ENCODE assay signal across 8 mouse cellular contexts in genomic region chr2:39189961-39190560, GRCm38 (mm10). TPM values are rescaled to one million over a fixed set of nuclear protein-coding genes. Genes with fewer than 3 reads are reported as not detected.
A peak's percentile ranks its signal among the peaks of the same experiment; 100 is the strongest.
DNase-seq lines count a peak whose midpoint lies in the region; ATAC-seq and TF ChIP-seq lines count a peak whose summit lies in the region.

No protein-coding gene starts in this region.

- peaks cover 0 to 11% of the 10 kb centered on the region in 2 experiments; a peak in 3 of 4 replicates for H3K4me1 ChIP-seq in heart, embryonic 14.5 days (ENCODE audit: control insufficient read depth in 2 of 2, insufficient read depth in 2 of 2, low read length in 2 of 2)
- H3K4me1 ChIP-seq in ES-E14 (ENCODE audit: control insufficient read depth in 2 of 2, insufficient read depth in 2 of 2, low read length in 2 of 2, poor library complexity in 1 of 2): no peaks in the 10 kb centered on the region
- H3K4me1 ChIP-seq in embryonic facial prominence, embryonic 13.5 days: peaks cover 11% of the 10 kb centered on the region
- H3K4me1 ChIP-seq in intestine, embryonic 14.5 days (replicated peaks; ENCODE audit: control insufficient read depth, insufficient read depth, low read length): peaks cover 5% of the 10 kb centered on the region

- ATAC-seq in heart, embryonic 14.5 days (ENCODE audit: insufficient number of reproducible peaks, insufficient read depth, low FRiP score, low read depth): peak; percentile 74
- peak; percentile 85 for ATAC-seq in embryonic facial prominence, embryonic 13.5 days (ENCODE audit: insufficient number of reproducible peaks, insufficient read depth, low FRiP score, low TSS enrichment, low read depth)
- peak; percentile 88 for ATAC-seq in intestine, embryonic 14.5 days (replicated peaks; ENCODE audit: low FRiP score, low TSS enrichment, low read depth)

- H3K9ac ChIP-seq in heart, embryonic 14.5 days (ENCODE audit: low read length): peak overlapping the region; percentile 83
- H3K9ac ChIP-seq in ES-E14 (ENCODE audit: insufficient read depth, low read depth, low read length, poor library complexity, severe bottlenecking): peak overlapping the region; percentile 88
- H3K9ac ChIP-seq in embryonic facial prominence, embryonic 13.5 days: peak overlapping the region; percentile 91
- H3K9ac ChIP-seq in intestine, embryonic 14.5 days (ENCODE audit: low read length): peak overlapping the region; percentile 70

- DNase-seq in heart, postnatal 10 days: no peak
- DNase-seq in ES-E14 (ENCODE audit: low read depth, low spot score) (peak; percentile 29), adipocyte (ENCODE audit: low spot score) (no peak)
- no peak for DNase-seq in intestine, embryonic 14.5 days (ENCODE audit: low spot score)
- peak; percentile 24 for DNase-seq in lung, postnatal 36 days
- DNase-seq in splenic B cell, adult 2 months (ENCODE audit: low read depth, low spot score): peak; percentile 62

- H3K27me3 ChIP-seq in heart, embryonic 14.5 days (ENCODE audit: control insufficient read depth, insufficient read depth, low read length): no peaks in the 10 kb centered on the region
- no peaks in the 10 kb centered on the region for H3K27me3 ChIP-seq in embryonic facial prominence, embryonic 13.5 days
- H3K27me3 ChIP-seq in intestine, embryonic 14.5 days (replicated peaks; ENCODE audit: control insufficient read depth, insufficient read depth, low read length): no peaks in the 10 kb centered on the region
- no peaks in the 10 kb centered on the region for H3K27me3 ChIP-seq in splenic B cell, adult 2 months (ENCODE audit: control insufficient read depth, insufficient read depth, low read length, poor library complexity, severe bottlenecking)

- H3K4me3 ChIP-seq in heart, embryonic 14.5 days (ENCODE audit: control insufficient read depth in 1 of 2, insufficient read depth in 1 of 2, low read depth in 1 of 2, low read length in 2 of 2): peak overlapping the region; percentile 75 to 88
- H3K4me3 ChIP-seq in ES-E14 (ENCODE audit: insufficient read depth in 1 of 2, low read depth in 1 of 2, low read length in 2 of 2, poor library complexity in 1 of 2, severe bottlenecking in 1 of 2): peak overlapping the region; percentile 92 to 93
- H3K4me3 ChIP-seq in embryonic facial prominence, embryonic 13.5 days: peak overlapping the region; percentile 95
- peak overlapping the region; percentile 91 for H3K4me3 ChIP-seq in intestine, embryonic 14.5 days (ENCODE audit: low read depth, low read length)

- in situ Hi-C loops in ES-E14 (cut with MboI; ENCODE audit: low sequenced_read_pairs in 2 of 2, unreplicated experiment in 2 of 2): no loop called here

- H3K27ac ChIP-seq in heart, embryonic 14.5 days (replicated peaks in 1 of 2; ENCODE audit: control insufficient read depth in 1 of 2, insufficient read depth in 1 of 2, low read depth in 2 of 2, low read length in 2 of 2): peak overlapping the region; percentile 80 to 92
- peak overlapping the region; percentile 65 for H3K27ac ChIP-seq in ES-E14 (ENCODE audit: insufficient read depth, low read depth, low read length, poor library complexity, severe bottlenecking)
- peak overlapping the region; percentile 98 for H3K27ac ChIP-seq in embryonic facial prominence, embryonic 13.5 days
- H3K27ac ChIP-seq in intestine, embryonic 14.5 days (ENCODE audit: low read depth): peak overlapping the region; percentile 92

- WGBS in heart, embryonic 14.5 days: 1% methylated on average over 31 of the region's 39 CpGs
- WGBS in embryonic facial prominence, embryonic 13.5 days: under 1% methylated on average over 39 of the region's 39 CpGs
- WGBS in intestine, embryonic 14.5 days: under 1% methylated on average over 38 of the region's 39 CpGs

- 0 out of 2 replicates have a peak, but pooled peaks cover 11% of the 10 kb centered on the region for H3K36me3 ChIP-seq in heart, embryonic 14.5 days (ENCODE audit: control insufficient read depth, insufficient read depth, low read length)
- peaks cover 4% of the 10 kb centered on the region for H3K36me3 ChIP-seq in ES-E14 (ENCODE audit: control insufficient read depth, insufficient read depth, low read length, poor library complexity, severe bottlenecking)
- peaks cover 26% of the 10 kb centered on the region for H3K36me3 ChIP-seq in embryonic facial prominence, embryonic 13.5 days
- H3K36me3 ChIP-seq in intestine, embryonic 14.5 days (ENCODE audit: control insufficient read depth, insufficient read depth, low read length): peaks cover 19% of the 10 kb centered on the region; the same call in 1 of the 2 replicates
- H3K36me3 ChIP-seq in splenic B cell, adult 2 months (ENCODE audit: control insufficient read depth, insufficient read depth, low read length, poor library complexity, severe bottlenecking): no peaks in the 10 kb centered on the region

- intact Hi-C loops in heart, postnatal 10 days (cut with DNase I): loop anchor here (2.0 kb wide), 1 partner anchor 125 kb away; the partner anchor contains the start of gene Golga1

- H3K4me2 ChIP-seq in heart, embryonic 14.5 days (ENCODE audit: low read length): peak overlapping the region; percentile 87
- peak overlapping the region; percentile 75 for H3K4me2 ChIP-seq in embryonic facial prominence, embryonic 13.5 days
- H3K4me2 ChIP-seq in intestine, embryonic 14.5 days (ENCODE audit: low read length): peak overlapping the region; percentile 70

- H3K9me3 ChIP-seq in heart, embryonic 14.5 days (ENCODE audit: control insufficient read depth, low read length): no peaks in the 10 kb centered on the region
- H3K9me3 ChIP-seq in ES-E14 (ENCODE audit: control insufficient read depth, insufficient read depth, low read depth, low read length): no peaks in the 10 kb centered on the region
- H3K9me3 ChIP-seq in embryonic facial prominence, embryonic 13.5 days: no peaks in the 10 kb centered on the region
- no peaks in the 10 kb centered on the region for H3K9me3 ChIP-seq in intestine, embryonic 14.5 days (ENCODE audit: control insufficient read depth, low read length)

TF ChIP-seq in ES-E14, 5 proteins besides CTCF, POLR2A, EP300 and RAD21:
- no peak for TF ChIP-seq ZC3H11A (IDR thresholded peaks at IDR 0.05; ENCODE audit: borderline replicate concordance, low read depth, low read length)
- no peak for TF ChIP-seq CHD2 (IDR thresholded peaks at IDR 0.05; ENCODE audit: low read depth, low read length)
- TF ChIP-seq HCFC1 (IDR thresholded peaks at IDR 0.05; ENCODE audit: borderline replicate concordance, insufficient read depth, low read length): no peak
- TF ChIP-seq ZNF384 (IDR thresholded peaks at IDR 0.05; ENCODE audit: low read depth, low read length): no peak
- no peak for TF ChIP-seq MAFK (IDR thresholded peaks at IDR 0.05; ENCODE audit: insufficient read depth, low read depth, low read length)
TF ChIP-seq in ES-E14: peak in this region for 0.

RNA-seq across cellular contexts. Expression of gene Scai, which starts 0.5 kb away (rescaled TPM):
- polyA plus RNA-seq in heart, embryonic 14.5 days (2014; fragmentation: Nextera tagmentation; extraction: Ambion mirVana): 5.1 and 6.7 TPM in 2 replicates
- total RNA-seq in heart, postnatal 10 days (2021): 10 to 100 TPM; 11.1 to 11.7 TPM
- total RNA-seq in ES-E14 (2012; rRNA removed): 10.3 and 12.4 TPM in 2 replicates
- polyA plus RNA-seq in embryonic facial prominence, embryonic 13.5 days (2015; fragmentation: Nextera tagmentation; extraction: Ambion mirVana): 19.6 and 21.8 TPM in 2 replicates
- polyA plus RNA-seq in intestine, embryonic 14.5 days (2014; fragmentation: Nextera tagmentation; extraction: Ambion mirVana): 6.6 and 8.5 TPM in 2 replicates

RNA-seq across cellular contexts. Expression of gene Ppp6c, which starts 36.2 kb away (rescaled TPM):
- 48.3 and 51.3 TPM in 2 replicates for polyA plus RNA-seq in heart, embryonic 14.5 days (2014; fragmentation: Nextera tagmentation; extraction: Ambion mirVana)
- 10 to 100 TPM; 65.4 to 70.0 TPM for total RNA-seq in heart, postnatal 10 days (2021)
- total RNA-seq in ES-E14 (2012; rRNA removed): 16.3 and 23.8 TPM in 2 replicates
- polyA plus RNA-seq in embryonic facial prominence, embryonic 13.5 days (2015; fragmentation: Nextera tagmentation; extraction: Ambion mirVana): 67.7 and 70.8 TPM in 2 replicates
- 72.7 and 76.0 TPM in 2 replicates for polyA plus RNA-seq in intestine, embryonic 14.5 days (2014; fragmentation: Nextera tagmentation; extraction: Ambion mirVana)

Comparison
In these comparisons a context has a peak if more than half of its experiments do, and no peak if none do; other contexts are left out.
1. DNase-seq: peak in ES-E14 (single experiment), lung, postnatal 36 days (single experiment) and splenic B cell, adult 2 months (single experiment); none in heart, postnatal 10 days (0 of 2), intestine, embryonic 14.5 days (single experiment) and adipocyte (single experiment).
2. Peak in every context shown above with its lines, with median percentiles within 50 percentile points of each other: ATAC-seq, H3K27ac ChIP-seq, H3K4me2 ChIP-seq, H3K4me3 ChIP-seq and H3K9ac ChIP-seq.